Mouse (Mus musculus) limb, embryonic 11.5 days (tissue): Measurements from ENCODE around the gene Chchd10. TPM values are rescaled to one million over a fixed set of nuclear protein-coding genes. Genes with fewer than 3 reads are reported as not detected.

Source experiments
- ATAC-seq: fragments of 200-750 bp; cut with Nextera tagmentation; 2 replicates; pipeline ENCODE4 v1.8.0; 2017; ENCODE audit warnings: low read depth; ENCODE audit not compliant: insufficient number of reproducible peaks, low FRiP score, low TSS enrichment
- DNase-seq: peaks from one replicate; pipeline ENCODE4 v3.0.0-alpha.2; 2015; ENCODE audit warnings: low spot score
- H3K27ac ChIP-seq: fragments of 300-500 bp; sonication (generic); replicated peaks from 2 replicates; pipeline ENCODE4 v1.5.1; 2014; ENCODE audit warnings: low read depth, mild to moderate bottlenecking, low read length
- H3K27me3 ChIP-seq: fragments of 300-500 bp; sonication (generic); 2 replicates; pipeline ENCODE4 v1.6.1; 2014; ENCODE audit warnings: mild to moderate bottlenecking, low read length, mixed read lengths; ENCODE audit not compliant: control insufficient read depth, insufficient read depth
- H3K36me3 ChIP-seq: fragments of 300-500 bp; sonication (generic); 2 replicates; pipeline ENCODE4 v1.6.1; 2014; ENCODE audit warnings: mild to moderate bottlenecking, low read length, moderate library complexity, mixed read lengths; ENCODE audit not compliant: control insufficient read depth, insufficient read depth
- H3K4me1 ChIP-seq: fragments of 300-500 bp; sonication (generic); 2 replicates; pipeline ENCODE4 v1.6.1; 2014; ENCODE audit warnings: low read length, mixed read lengths; ENCODE audit not compliant: control insufficient read depth, insufficient read depth
- H3K4me2 ChIP-seq: fragments of 300-500 bp; sonication (generic); 2 replicates; pipeline ENCODE4 v1.6.1; 2014; ENCODE audit warnings: low read depth, mild to moderate bottlenecking, moderate library complexity; ENCODE audit not compliant: severe bottlenecking
- H3K4me3 ChIP-seq: fragments of 300-500 bp; sonication (generic); 2 replicates; pipeline ENCODE4 v1.5.1; 2014; ENCODE audit warnings: low read depth, low read length
- H3K9ac ChIP-seq: fragments of 300-500 bp; sonication (generic); 2 replicates; pipeline ENCODE4 v1.6.1; 2014; ENCODE audit warnings: mild to moderate bottlenecking, low read length
- H3K9me3 ChIP-seq: fragments of 300-500 bp; sonication (generic); 2 replicates; pipeline ENCODE4 v1.6.1; 2016; ENCODE audit warnings: low read length; ENCODE audit not compliant: control insufficient read depth
- WGBS: fragments of 180-500 bp; shearing (Covaris S2); extraction: QIAGEN DNeasy Blood & Tissue Kit; methylation state at CpG from one replicate; pipeline ENCODE4 v1.1.7; 2014; 5-methylcytosine and 5-hydroxymethylcytosine counted together
- polyA plus RNA-seq: library from polyadenylated mRNA; unstranded; fragments of >200 nt; fragmentation: Nextera tagmentation; extraction: Ambion mirVana; gene quantifications from 2 replicates; pipeline ENCODE4 v1.2.1, GENCODE M21; 2014

Chchd10 gene
- polyA plus RNA-seq, 1 experiment from 2014 or later: 6.2 TPM

DNA sequence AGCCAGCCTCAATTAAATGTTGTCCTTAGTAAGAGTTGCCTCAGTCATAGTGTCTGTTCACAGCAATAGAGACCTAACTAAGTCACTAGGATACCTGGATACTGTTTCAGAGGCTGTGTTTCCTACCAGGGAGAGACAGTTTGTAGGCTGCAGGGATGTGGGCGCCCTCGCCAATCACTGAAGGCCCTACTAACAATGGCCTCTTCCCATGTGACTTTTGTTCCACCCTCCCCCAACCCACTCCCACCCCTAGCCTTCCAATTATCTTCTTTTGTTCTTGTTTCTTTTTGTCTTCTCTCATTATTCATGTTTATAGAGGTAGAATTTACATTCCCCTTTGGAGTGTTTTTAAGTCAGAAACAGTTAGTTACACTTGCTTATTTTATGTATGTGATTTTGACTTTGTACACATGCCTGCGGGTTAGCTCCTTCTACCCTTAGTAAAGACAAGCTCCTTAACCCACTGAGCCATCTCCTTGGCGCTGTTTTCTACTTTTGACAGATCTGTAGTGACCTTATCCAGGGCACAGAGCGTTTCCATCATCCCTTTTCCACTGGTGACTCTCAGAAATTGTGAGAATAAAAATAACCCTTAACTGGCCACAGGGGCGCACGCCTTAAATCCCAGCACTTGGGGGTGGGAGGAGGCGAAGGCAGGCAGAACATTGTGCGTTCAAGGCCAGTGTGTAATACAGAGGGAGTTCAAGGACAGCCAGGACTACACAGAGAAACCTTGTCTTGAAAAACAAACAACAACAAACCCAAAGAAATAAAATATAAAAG is 8.3 kb downstream of the Chchd10 start:
- 78% methylated on average over 9 of the region's 9 CpGs for WGBS
- no peak for DNase-seq
- no peak overlapping the region for H3K27ac ChIP-seq
- H3K4me1 ChIP-seq: 0 out of 2 replicates have a peak, but pooled peaks cover under 1% of the 10 kb centered on the region
- no peak for ATAC-seq
- peaks cover 20% of the 10 kb centered on the region for H3K27me3 ChIP-seq
- H3K4me2 ChIP-seq: no peak overlapping the region
- no peaks in the 10 kb centered on the region for H3K36me3 ChIP-seq
- H3K4me3 ChIP-seq: no peak overlapping the region
- no peak overlapping the region for H3K9ac ChIP-seq
- H3K9me3 ChIP-seq: no peaks in the 10 kb centered on the region

DNA sequence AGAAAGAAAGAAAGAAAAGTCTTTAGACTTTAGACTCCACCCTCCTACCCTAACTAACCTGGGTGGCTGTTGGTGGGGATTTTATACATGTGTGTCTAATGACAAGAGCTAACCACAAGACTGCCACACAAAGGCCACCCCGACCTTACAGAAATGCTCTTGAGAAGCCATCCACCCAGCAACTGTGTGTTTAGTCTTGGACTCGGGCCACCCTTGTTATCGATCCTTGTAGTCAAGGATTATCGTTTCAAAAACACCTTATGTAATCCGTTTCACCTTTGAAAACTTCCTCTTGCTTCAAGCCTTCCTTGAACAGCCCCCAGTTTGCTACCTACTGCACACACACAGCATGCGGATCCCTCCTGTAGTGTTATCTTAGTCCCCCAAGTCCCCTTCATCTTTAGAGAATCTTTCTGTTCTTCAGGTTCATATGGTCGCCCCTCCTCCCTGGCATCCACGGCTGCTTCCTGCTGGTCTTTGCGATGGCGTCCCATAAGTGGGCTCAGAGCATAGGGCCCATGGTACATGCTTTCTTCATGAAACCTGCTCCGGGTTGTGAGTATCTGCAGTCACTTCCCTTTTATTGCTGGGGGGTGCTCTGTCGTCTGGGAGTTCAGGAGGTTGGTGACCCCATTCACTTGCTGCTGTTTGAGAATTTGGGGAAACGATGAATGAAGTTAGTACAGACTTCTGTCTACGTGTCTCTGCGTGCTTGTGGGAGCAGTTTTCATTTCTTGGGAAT is 10.0 kb downstream of the Chchd10 start, which contains the start of gene Vpreb3:
Vpreb3 (plus strand) TSS at position 322 of the 742 bp plus-strand sequence.
- H3K4me2 ChIP-seq: no peak within 1 kb of the TSS
- 83% methylated on average over 15 of the region's 15 CpGs for WGBS
- H3K4me1 ChIP-seq: no peaks in the 10 kb centered on the region
- H3K9me3 ChIP-seq: no peaks in the 10 kb centered on the region
- peaks cover 6% of the 10 kb centered on the region; the same call in 1 of the 2 replicates for H3K27me3 ChIP-seq
- H3K9ac ChIP-seq: no peak within 1 kb of the TSS
- no peak for ATAC-seq
- no peak within 1 kb of the TSS for H3K27ac ChIP-seq
- H3K4me3 ChIP-seq: no peak within 1 kb of the TSS
- DNase-seq: no peak
- H3K36me3 ChIP-seq: no peaks in the 10 kb centered on the region

DNA sequence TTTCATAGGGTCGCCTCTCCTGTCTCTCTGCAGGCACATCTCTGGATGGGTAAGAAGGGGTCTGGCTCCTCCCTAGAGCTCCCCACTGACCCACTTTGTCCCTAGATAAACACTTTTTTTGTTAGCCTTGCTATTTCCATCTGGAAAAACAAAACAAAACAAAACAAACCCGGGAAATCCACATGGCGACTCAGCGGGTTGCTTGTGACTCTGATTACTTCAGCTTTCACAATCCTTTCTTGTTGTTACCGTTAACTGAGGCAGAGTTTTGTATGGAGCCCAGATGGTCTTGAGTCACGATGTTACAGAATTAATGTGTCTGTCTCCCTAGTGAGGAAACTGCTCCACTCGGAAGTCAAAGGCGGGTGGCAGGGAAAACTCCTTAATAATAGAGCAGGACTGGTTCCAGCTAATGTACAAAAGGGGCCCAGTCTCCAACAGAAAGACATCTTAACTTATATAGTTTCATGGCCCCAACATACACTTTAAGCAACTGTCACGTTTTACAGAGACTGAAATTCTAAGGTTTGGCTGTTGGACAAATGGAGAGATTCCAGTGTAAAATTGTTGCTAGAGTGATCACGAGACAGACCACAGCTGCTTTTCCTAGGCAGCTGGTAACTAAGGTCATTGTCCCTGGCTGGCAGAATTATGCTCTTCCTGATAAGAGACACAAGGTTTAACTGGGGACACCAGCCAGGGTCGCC is 11.3 kb downstream of the Chchd10 start:
- 51% methylated on average over 11 of the region's 11 CpGs for WGBS

DNA sequence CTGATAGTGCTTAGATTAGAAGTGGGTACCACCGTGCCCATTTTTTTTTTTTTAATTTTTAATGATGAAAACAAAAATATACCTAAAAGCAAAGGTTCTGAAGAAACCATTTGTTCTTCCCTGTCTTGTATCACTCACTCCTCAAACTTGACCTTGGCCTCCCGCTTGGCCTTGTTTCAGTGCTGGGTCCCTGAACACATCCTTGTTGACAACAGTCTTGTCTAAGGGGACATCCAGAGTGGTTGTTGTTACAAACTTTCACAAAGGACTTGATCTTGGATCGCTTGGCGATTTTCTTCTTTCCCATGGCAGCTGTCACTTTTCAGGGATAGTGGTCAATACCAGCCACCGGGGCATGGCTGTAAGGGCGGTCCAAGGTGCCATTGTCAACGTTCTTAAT is 12.3 kb downstream of the Chchd10 start:
- H3K9ac ChIP-seq: no peak overlapping the region
- no peaks in the 10 kb centered on the region for H3K36me3 ChIP-seq
- no peaks in the 10 kb centered on the region for H3K9me3 ChIP-seq
- no peaks in the 10 kb centered on the region for H3K4me1 ChIP-seq
- 91% methylated on average over 7 of the region's 7 CpGs for WGBS
- no peak for ATAC-seq
- DNase-seq: no peak
- H3K4me3 ChIP-seq: no peak overlapping the region
- no peak overlapping the region for H3K4me2 ChIP-seq
- H3K27me3 ChIP-seq: no peaks in the 10 kb centered on the region
- H3K27ac ChIP-seq: no peak overlapping the region

More for the DNA sequence above, 11.3 kb downstream of the Chchd10 start:
- no peak overlapping the region for H3K4me2 ChIP-seq
- H3K36me3 ChIP-seq: no peaks in the 10 kb centered on the region
- H3K9me3 ChIP-seq: no peaks in the 10 kb centered on the region
- H3K4me3 ChIP-seq: no peak overlapping the region
- H3K9ac ChIP-seq: no peak overlapping the region
- no peak overlapping the region for H3K27ac ChIP-seq
- peaks cover 2% of the 10 kb centered on the region; the same call in 1 of the 2 replicates for H3K27me3 ChIP-seq
- no peak for DNase-seq
- no peaks in the 10 kb centered on the region for H3K4me1 ChIP-seq
- no peak for ATAC-seq

DNA sequence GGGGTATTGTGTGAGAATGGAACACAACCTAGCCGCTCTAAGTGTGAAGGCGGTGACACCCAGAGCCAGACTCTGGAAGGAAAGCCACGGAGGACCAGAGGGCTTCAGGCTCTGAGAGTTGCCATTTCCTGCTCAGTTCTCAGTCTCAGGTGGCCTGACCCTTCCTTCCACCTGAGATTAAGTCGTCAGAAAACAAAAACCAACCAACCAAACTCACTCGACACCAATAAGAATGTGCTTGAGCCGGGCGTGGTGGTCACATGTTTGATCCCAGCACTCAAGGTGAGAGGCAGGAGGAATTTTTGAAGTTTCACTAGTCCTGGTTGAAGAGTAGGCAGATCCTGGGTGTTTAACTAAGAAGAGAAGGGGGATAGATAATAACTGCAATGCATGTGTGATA is 13.0 kb downstream of the Chchd10 start:
- no peak for DNase-seq
- WGBS: 82% methylated on average over 7 of the region's 7 CpGs

DNA sequence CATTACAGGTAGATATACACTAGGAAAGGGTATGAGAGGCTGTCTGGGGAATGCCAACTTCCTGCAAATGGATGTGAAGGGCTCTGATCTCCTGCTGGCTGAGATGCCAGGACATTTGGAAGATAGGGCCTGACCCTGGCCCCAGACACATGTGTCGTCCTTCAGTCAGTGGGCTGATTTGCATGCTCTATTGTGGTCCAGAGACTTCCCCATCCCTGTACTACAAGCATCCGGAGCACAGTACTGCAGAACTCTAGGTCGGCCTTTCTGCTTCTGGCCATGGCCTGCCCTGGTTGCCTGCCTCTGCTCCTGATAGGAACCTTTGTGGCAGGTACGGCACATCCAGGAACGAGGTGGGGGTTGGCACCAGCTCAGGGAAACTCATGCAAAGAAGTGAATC is 15.1 kb downstream of the Chchd10 start:
- 85% methylated on average over 5 of the region's 5 CpGs for WGBS

More for the DNA sequence above, 13.0 kb downstream of the Chchd10 start:
- Histone ChIP-seq H3K9ac (no peak overlapping the region), H3K4me3 (no peak overlapping the region), H3K4me2 (no peak overlapping the region), H3K9me3 (no peaks in the 10 kb centered on the region), H3K27ac (no peak overlapping the region), H3K36me3 (no peaks in the 10 kb centered on the region), H3K27me3 (no peaks in the 10 kb centered on the region), H3K4me1 (peaks cover 3% of the 10 kb centered on the region; the same call in 1 of the 2 replicates)
- no peak for ATAC-seq

DNA sequence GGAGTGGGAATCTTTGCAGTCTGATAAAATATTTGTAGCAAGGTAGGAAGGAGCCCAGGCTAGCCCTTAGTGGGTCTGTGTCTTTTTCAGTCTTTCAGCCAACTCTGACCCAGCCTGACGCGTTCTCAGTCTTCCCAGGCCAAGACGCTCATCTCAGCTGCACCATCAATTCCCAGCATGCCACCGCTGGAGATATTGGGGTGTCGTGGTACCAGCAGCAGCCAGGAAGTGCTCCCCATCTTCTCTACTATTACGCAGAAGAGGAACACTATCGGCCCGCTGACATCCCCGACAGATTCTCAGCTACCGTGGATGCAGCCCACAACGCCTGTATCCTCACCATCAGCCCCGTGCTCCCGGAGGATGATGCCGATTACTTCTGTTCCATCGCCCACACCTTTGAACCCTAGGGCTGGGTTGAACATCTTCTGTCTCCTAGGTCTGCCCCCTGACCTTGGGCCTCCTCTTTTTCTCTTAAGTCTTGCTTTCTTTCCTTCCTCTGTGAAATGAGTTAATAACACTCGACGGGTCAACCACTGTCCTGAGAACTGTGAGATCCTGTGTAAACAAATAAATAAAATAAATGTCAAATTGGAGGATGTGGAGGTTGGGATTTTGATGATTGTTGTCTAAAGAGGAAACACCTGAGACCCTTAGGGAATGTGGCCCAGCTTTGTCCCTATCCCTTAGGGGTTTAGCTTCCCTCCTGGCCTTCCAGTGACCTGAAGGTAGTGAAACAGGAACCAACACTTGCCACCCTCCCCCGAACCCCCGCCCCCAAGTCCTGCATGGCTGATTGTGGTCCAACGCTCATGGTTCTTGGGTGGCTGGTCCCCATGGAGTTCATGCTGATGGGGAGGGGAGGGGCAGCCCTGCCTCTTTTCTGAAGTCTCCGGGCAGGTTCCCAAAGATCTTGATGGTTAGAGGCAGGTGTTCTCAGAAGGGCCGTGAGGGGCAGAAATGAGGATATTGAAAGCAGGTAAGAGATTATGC is 16.4 kb downstream of the Chchd10 start:
- 75% methylated on average over 22 of the region's 22 CpGs for WGBS
- Histone ChIP-seq H3K9ac (no peak overlapping the region), H3K36me3 (no peaks in the 10 kb centered on the region), H3K27ac (no peak overlapping the region), H3K4me3 (no peak overlapping the region), H3K4me1 (peaks cover 3% of the 10 kb centered on the region; the same call in 1 of the 2 replicates), H3K27me3 (no peaks in the 10 kb centered on the region), H3K9me3 (no peaks in the 10 kb centered on the region), H3K4me2 (no peak overlapping the region)
- ATAC-seq: no peak
- no peak for DNase-seq

More for the DNA sequence above, 15.1 kb downstream of the Chchd10 start:
- DNase-seq (no peak), ATAC-seq (no peak)
- Histone ChIP-seq H3K27me3 (no peaks in the 10 kb centered on the region), H3K9me3 (no peaks in the 10 kb centered on the region), H3K4me3 (no peak overlapping the region), H3K4me1 (peaks cover 3% of the 10 kb centered on the region; the same call in 1 of the 2 replicates), H3K36me3 (no peaks in the 10 kb centered on the region), H3K9ac (no peak overlapping the region), H3K4me2 (no peak overlapping the region), H3K27ac (no peak overlapping the region)
